Mouse (Mus musculus): ENCODE data around the gene Zfp980.
"Not testable (repeated sequence)": the region's sequence is repeated elsewhere in the genome, so short reads cannot be mapped to it uniquely, and the experiment has no call there.

Gene Zfp980

GRCm38 (mm10) chr4:145670385-145670784 is at the start of gene Zfp980:
Gene Zfp980 (plus strand): TSS chr4:145670685.
- DNase-seq: not testable (repeated sequence)

- DNase-seq: peak in 1 of 2 experiments; percentile 6
Observed at GRCm38 (mm10) chr4:145640416-145641185, 29.9 kb upstream of the Zfp980 start.

- DNase-seq: not testable (repeated sequence)
Observed at GRCm38 (mm10) chr4:145674286-145674780, 3.8 kb downstream of the Zfp980 start.

- DNase-seq: not testable (repeated sequence)
Observed at GRCm38 (mm10) chr4:145680217-145680616, 9.7 kb downstream of the Zfp980 start.

DNA sequence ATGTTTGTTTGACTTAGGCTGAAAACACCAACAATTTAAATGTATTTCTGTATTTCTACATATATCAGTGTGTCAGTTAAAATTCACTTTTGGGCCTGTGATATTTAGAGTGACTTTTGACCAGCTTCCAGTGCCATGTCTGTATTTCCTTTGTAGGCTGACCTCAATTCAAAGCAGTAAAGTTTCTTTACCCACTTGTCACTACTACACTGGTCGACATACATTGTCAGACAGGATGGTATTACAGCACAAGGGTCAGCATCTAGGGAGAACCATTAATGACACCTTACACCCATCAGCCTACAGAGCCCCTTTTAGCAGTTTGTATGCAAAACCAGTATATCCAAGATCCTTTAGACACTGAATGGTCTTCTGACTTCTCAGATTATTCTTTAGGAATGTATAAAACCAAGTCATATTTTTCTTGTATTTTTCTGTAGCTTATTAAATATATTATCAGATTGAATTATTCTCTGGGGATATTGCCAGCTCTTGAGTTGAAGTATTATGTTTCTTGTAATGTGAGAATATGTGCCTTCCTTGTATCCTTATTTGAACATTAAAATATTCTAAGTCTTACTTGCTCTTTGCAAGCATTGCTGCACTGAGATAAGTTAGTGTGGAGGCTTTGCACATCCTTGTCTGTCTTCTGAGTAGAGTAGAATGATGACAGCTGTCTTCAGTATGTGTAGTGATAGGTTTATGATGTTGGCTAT is 10.3 kb downstream of the Zfp980 start:
- DNase-seq: not testable (repeated sequence)

DNA sequence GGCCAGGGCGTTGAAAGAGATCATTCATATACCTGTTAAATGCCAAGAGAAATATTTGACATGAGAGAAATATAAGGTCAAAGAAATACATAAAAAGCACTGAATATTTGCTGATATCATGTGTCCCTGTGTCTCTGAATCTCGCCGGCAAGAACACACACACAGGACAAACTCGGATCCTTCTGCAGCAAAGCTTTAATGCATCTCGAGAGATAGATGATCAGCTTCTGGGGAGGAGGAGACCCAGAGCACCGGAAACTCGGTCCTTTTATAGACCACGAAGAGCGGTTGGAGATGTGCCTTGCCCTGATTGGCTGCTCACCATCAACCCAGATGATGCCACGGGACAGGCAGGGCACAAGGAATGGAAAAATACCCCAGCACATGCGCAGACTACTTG is 11.5 kb downstream of the Zfp980 start:
- not testable (repeated sequence) for DNase-seq

DNA sequence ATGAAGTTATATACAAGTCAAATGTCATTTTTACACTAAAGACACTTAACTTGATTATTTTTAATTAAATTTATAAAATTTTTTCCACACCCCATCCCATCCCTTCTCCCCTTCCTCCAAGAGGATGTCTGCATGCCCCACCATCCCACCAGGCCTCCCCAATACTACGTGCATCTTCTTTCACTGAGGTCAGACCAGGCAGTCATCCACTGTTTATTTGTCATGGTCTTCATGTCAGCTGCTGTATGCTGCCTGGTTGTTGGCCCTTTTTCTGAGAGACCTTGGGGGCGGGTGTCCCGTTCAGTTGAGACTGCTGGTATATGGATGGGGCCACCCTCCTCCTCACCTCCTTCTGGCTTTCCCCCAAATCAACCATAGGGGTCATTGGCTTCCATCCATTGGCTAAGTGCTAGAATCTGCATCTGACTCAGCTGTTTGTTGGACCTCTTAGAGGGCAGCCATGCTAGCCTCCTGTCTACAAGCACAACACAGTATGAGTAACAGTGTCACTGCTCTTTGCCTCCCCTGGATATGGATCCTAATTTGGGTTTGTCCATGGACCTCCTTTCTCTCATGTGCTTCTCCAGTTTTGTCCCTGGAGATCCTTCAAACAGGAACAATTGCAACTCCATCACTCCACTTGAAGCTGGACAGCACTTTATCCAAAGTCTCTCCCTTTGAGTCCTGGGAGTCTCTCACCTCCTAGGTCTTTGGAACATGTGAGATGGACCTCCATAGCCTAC is 12.7 kb downstream of the Zfp980 start:
- DNase-seq: not testable (repeated sequence)

DNA sequence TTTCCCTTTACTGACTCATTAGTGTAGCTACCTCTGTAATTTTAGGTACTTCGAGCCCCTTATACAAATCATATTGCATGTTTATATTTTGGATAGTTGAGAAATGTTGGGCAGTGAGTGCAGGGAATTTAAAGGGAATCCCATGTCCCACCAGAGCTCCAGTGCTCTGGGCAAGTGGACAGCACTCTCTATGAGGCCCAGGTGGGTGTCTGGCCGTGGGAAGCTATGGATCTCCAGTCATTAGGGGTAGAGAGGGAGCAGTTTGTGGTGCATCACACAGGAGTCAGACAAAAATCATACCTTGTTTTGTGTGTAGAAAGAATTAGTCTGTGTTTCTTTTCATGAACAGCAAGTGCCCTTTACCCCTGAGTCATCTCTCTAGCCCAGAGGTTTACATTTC is 15.6 kb downstream of the Zfp980 start:
- DNase-seq: not testable (repeated sequence)

DNA sequence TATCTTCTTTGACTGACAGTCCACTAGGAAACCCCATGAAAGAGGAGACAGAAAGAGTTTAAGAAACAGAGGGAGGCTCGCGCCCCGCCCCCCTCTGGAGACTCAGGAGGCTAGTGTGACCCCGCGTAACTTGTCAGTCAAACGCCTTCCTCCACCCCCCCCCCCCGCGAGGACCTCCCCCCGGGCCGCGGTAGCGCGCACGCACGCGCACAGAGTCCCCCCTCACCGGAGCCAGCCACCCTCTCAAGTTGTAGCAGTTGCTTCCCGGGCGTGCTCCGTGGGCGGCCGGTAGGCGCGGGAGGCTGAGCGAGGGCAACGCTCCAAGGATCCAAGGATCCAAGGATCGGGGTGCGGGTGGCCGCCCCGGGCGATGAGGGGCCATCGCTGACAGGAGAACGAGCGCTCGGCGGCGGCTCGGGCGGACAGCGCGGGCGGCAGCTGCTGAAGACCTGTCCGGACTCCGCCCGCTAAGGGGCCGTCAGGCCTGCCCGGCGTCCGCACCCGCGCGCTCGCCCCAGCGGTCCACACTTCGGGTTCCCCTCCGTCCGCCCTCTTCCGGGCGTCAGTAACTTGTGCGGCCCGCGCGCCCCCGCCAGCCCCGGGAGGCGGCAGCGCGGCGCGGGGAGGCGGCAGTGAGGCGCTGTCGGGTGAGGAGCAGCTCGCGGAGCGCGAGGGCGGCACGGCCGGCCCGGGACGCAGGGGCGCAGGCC is 74.6 kb downstream of the Zfp980 start:
- peak; percentile 1 to 3 for DNase-seq

DNA sequence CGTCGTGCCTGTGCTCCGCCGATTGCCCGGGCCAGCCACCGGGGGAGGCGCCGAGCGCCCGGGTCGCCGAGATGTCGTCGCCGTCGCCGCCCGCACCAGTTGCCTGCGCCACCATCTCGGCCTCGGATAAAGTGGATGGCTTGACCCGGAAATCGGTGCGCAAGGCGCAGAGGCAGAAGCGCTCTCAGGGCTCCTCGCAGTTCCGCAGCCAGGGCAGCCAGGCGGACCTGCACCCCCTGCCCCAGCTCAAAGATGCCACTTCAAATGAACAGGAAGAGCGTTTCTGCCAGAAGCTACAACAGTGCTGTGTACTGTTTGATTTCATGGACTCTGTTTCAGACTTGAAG is 75.1 kb downstream of the Zfp980 start:
- DNase-seq: not testable (repeated sequence)

All from spleen, adult 18-20 months (tissue).